Mouse (Mus musculus) embryo, embryonic 10 days (tissue): Measurements from ENCODE around the gene Ffar3.
"Not testable (repeated sequence)": the region's sequence is repeated elsewhere in the genome, so short reads cannot be mapped to it uniquely, and the experiment has no call there.

Source experiments
- DNase-seq: peaks from one replicate; pipeline ENCODE4 v3.0.0-alpha.2; 2015; ENCODE audit warnings: low spot score

Ffar3 gene

DNA sequence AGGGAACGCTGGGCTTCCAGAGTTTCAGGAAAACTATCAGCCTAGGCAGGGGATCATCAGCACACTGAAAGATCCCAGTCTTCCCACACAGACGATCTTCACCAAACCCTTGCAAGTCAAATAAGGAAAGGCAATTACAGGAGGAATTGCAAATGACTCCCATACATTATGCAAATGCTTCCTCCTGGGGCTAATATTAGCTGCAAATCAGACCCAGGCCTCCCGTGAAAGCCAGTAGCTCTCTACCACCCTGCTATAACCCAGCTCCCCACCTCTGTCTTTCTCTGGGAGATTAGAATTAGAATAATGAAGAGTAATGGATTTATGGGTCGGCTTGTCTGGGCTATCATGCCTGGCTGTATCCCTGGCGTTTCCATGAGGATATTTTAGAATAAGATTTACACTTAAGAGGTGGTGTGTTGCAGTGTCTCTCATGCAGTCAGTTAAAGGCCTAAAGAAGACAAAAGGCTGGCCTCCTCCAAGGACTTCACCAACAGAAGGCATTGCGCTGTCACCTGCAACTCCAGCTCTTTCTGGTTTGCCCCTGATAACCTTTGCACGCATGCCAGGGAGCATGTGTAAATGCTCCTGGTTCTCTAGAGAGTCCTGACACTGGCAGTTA lies 11.2 kb downstream of the Ffar3 start:
- DNase-seq, result no peak

DNA sequence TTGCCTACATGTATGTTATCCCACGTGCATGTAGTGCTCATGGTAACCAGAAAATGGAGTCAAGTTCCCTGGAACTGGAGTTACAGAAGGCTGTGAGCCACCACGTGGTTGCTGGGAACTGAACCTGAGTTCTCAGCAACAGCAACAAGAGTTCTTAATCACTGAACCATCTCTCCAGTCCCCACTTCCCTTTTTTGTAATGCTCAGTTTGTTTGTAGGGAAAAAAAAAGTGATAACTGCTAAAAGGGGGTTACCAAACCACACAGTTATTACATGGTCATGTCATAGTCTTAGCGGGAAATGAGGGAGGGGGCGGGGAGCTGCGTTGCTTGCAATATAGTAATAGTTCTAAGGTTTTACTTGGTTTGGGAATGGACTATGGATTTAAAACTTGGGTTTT lies 13.9 kb downstream of the Ffar3 start:
- DNase-seq, result no peak

DNA sequence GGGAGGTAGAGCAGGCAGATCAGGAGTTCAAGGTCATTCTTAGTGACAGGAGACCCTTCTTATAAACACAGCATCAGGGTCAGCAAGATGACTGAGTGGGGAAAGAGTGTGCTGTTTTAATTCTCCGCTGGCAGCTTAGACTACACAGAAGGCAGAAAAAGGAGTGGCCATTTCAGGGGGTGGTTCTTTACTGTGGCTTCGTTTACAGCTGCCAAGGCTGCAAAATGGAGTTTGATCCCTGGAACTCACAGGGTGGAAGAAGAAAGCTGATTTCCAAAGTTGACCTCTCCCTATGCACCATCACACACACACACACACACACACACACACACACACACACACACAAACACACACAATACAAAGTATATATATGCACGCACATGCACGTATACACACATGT lies 14.6 kb downstream of the Ffar3 start:
- DNase-seq, result no peak

DNA sequence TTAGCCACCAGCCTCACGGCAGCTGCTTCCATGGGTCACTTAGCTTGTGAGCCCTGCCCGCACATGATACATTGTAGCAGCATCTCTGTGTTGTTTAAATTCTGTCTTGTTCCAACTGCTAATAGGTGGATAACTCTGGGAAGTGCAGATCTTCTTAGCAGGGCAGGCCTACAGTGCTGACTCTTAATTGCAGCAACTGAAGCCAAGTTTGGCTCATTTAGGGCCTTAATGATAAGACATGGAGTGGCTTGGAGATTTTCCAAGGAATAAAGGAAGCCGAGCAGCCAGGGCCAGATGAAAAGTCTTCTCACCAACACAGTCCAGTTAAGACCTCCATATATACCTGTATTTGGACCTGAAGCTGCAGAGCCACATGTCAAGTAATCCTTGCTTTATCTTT lies 15.7 kb downstream of the Ffar3 start:
- no peak for DNase-seq

DNA sequence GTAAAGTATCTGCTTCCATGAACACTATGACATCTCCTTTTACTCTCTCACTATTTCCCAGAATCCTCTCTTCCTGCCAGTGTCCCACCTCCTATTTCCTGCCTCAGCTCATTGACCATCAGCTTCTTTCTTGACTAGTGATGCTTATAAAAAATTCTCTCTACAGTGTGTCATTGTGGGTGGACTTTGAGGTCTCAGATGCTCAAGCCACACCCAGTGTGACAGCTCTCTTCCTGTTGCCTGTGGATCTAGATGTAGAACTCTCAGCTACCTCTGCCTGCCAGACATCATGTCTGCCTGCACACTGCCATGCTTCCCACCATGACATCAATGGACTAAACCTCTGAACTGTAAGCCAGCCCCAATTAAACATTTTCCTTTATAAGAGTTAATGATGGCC lies 18.7 kb downstream of the Ffar3 start:
- DNase-seq, result no peak

DNA sequence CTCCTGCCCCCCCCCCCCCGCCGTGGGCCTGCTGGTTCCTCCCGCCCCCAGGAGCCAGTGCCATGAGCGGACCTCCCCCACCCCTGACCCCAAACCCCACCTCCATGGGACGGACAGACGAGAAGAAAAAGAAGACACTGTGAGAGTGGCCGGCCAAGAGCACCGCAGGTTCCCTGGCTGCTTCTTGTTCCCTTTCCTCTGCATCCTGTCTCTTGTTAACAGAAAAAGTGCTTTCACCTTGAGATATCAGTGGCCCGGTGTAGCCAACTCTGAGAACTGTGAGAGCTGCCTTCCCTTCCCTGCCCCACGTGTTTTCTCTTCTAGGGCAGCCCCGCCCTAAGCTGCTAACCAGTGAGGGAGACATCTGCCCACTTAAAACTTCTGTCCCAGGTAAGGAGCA lies 23.3 kb downstream of the Ffar3 start:
- not testable (repeated sequence) for DNase-seq

DNA sequence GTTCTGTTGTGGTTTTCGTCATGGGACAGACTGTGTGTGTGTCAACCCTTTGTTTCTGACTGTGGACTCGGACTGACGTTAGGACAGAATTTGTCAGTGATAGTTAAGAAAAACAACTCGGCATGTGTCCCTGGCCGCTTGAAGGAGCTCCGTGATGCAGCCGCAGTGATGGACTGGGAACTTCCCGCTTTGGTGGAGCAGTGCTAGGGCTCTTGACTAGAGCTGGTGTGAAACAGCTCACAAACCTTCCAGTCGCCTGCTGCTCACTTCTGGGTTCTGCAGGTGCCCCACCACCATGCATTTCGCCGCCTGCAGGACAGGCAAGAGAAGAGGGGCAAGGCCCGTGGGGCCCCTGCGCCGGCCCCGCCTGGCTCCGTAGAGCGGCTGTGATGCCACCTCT lies 23.7 kb downstream of the Ffar3 start:
- no peak for DNase-seq

DNA sequence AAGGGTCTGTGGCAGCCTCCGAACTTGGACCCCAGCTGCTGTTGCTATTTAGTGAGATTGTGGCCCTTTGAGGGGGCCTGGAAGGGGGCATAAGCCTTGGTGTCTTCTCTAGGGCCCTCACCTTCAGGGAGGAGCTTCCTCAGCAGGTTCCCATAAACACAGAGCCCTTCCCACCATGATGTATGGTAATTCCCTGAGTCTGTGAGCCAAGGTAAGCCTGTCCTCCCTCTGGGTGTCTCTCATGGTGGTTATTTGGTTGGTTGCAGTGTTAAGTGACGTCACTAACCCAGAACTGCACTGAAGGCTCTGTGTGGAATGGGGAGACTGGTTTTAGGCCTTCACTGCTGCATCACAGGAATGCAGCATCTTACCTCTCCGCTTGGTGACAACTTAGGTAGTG lies 26.6 kb downstream of the Ffar3 start:
- DNase-seq, result no peak

DNA sequence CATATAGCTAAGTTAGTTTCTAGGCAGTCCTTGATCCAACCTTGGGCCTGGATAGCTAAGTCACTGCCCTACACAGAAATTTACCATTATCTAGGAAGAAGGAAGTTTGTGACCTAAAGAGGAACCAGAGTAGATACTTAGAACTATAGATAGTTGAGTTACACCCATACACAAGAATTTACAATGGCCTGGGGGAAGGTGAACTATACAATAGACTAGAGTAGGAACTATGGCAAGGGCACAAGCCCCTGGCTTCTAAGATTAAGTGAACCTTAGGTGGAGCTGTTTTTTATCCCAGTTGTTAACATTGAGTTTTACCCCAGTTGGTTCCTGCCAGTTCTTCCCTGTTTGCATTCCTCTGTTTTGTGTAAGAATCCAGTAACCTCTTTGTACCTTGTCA lies 27.1 kb downstream of the Ffar3 start:
- DNase-seq, result not testable (repeated sequence)

DNA sequence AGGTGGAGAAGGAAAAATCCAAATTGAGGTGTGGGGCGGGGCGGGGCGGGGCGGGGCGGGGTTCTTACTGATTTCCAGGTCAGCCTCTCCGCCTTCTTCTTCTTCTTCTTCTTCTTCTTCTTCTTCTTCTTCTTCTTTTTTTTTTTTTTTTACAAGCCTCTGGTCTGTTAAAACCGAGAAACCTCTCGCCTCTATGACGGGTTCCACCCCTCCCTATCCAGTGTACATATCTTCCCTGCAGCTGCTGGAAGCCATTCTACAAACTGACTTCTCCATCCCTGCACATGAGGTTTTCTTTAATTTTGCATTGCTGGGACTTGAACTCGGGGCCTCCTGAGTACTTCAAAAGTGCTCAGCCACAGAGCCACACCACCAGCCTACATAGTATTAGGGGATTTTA lies 29.3 kb downstream of the Ffar3 start:
- DNase-seq, result no peak

DNA sequence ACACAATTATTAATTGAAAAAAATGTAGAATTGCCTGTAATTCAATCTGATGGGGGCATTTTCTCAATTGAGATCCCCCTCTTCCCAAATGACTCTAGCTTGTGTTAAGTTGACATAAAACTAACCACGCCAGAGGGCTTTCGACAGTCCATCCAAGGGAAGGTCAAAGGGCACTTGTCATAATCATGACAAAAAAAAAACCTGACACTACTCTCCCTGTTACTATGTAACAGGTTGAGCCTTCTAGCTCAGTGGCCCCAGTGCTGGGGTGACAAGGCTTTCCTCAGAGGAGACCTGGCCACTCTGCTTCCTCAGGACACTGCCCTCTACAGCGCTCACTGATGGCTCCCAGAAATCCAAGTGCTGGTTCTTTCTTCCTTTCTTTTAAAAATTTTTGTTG lies 31.7 kb downstream of the Ffar3 start:
- no peak for DNase-seq

DNA sequence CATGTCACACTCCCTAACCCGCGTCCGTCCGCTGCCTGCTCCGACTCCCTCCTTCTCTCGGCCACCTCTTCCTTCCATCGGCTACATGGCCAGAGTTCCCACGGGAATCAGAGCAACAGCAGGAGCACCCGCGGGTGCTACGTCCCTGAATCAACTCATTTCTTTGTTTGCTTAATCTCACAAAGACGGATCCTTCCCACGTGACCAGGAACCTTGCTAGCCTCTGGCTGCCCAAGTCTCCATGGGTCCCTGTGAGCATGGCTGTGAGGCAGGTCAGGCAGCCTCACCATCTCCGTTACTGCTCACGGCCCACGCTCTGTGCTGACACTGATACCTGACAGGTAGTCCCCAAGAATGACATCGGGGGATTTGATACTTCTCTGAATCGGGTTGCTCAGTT lies 32.3 kb downstream of the Ffar3 start, which contains the start of gene Ffar2:
TSS of gene Ffar2 (minus strand) at position 101 of the 400 bp plus-strand sequence.
- DNase-seq, result no peak

DNA sequence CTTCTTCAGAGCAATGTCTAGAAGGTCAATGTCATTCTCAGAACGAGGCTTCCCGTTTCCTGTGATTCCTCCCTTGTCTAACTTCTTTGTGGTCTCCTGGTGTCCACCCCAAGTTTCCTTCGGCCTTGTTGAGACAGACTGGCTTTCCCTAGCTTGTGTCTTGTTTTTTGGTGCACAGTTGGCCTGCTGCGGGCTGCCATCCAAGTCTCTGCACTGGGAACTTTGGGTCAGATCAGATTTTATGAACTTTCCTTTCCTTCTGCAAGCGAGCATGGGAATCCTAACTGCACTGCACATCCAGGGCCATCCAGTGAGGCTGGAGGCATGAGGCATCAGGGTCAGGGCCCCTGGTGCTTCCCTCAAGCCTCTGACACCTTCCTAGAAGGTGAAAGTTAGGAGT lies 34.4 kb downstream of the Ffar3 start:
- no peak for DNase-seq

DNA sequence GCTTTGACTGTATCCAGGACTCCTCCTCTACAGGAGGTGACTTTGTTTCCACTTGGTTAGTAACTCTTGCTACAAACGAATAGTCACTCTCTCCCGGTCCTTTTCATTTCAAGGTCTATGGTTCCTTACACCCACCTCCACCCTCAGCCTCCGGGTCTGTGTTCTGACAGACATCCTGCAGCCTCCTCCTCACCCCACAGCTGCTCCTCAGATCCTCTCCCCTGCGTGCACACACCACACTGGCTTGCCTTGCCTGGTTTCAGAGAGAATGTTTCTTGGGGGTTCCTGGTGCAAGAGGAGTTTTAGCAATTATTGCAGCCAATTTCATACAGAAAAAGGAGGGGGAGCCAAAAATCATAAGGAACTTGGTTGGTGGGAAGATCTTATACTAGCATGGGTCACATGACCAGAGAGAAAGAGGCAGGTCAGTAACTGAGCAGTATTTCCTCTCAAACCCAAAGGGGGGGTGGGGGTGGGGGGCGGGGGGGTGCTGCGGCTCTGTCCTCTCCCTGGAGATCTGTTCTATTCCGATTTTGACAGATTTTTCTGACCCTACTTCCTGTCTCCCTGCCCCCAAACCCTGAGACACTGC lies 35.0 kb downstream of the Ffar3 start:
- DNase-seq, result no peak

DNA sequence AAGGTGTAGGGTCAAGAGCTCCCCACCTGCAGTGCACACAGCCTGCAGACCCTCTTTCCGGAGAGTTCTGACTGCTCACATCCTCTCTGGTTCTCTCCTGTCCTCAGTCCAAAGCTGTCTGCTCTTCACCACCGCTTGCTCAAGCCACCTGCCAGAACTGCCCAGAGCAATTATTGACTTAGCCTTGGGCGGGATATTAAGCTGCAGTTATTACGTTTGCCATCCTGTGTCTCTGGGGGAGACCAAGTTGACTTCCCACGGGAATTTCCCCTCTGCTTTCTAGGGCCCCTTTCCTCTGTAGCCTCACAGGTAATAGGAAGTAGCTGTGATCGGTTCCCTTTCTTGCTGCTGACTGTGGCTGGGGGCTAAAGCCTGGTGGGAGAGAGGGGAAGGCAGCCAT lies 35.8 kb downstream of the Ffar3 start:
- no peak for DNase-seq

DNA sequence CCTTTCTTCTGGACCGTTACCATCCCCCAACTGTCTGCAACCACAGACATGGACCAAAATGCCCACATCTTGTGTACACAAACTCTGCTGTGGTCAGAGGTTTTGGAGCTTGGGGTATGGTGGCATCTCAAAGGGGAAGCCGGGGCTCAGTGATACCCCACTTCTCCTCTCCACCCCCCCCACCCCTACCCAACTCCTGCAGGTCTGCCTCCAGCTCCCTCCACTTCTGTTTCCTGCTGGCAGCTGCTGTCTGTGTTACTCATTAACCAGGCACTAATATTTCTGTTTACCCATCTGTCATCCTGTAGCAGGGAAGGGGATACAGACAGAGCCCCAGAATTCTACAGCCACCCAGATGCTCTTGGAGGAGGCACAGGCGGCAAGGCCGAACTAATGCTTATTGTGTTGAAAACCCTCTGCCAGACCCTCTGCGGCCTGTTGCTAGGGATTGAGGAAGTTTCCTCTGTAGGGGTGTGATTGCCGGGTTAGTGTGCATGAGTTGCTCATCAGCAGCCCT lies 43.6 kb downstream of the Ffar3 start:
- no peak for DNase-seq

DNA sequence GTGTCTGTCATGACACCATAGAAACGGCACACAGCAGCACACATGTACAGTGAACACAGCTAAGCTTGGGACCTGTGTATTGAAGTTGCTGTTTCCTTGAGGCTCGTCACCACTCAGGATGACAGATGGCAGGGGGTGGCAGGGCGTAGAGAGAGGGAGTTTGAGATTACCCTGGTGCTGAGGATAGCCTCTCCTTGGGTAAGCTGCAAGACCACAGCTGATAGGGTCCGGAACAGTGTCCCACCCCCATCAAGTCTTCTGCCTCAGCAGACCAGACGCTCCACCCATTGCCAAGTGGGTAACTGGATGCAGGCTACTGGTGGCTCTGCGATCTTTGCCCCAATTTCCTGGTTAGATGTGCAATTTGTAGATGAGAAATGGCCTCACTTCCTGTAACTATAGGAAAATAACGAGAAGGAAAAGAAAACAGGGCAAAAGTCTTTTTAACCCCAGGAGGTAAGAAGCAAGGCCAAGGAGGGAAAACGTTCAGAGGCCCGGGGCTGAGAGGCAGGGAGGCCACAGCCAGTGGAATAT lies 44.2 kb downstream of the Ffar3 start:
- no peak for DNase-seq

DNA sequence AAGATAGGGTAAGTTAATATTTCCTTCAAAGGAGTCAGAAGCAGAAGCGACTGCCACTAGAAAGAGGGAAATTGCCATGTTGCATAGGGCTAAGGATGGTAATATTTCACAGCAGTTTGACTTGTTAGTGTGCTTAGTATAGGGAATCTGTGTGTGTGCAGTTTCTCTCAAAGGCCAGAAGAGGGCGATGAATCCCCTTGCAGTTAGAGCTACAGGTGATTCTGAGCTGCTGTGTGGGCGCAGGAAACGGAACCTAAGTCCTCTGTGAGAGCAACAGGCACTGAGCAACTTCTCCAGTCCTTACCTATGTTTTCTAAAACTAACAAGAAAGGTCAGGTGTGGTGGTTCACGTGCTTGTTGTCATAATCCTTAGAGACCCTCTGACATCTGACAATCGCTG lies 45.7 kb downstream of the Ffar3 start:
- no peak for DNase-seq

DNA sequence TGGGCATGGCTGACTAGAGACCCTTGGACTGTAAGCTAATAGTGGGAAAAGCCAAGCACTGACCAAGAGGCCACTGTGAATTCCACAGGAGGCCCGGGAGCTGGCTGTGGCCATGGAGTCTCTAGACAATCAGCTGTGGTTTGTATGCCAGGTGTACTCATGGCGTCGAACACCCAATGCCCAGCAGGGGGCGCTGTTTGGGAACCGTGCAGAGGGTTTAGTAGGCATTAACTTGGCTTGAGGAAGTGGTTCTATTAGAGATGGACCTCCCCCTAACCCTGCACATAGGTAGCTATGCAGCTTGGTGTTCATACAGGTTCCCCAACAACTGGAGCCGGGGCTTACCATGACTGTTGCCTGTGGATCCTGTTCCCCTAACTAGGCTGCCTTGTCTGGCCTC lies 50.1 kb downstream of the Ffar3 start:
- DNase-seq, result peak; percentile 16
